Mouse (Mus musculus) B cell, adult 67 days (primary cell): Measurements from ENCODE around the gene Repin1. TPM values are rescaled to one million over a fixed set of nuclear protein-coding genes. Genes with fewer than 3 reads are reported as not detected.

Experiments
- total RNA-seq, 2 experiments: library from RNA; stranded (reverse); gene quantifications; 4 replicates each; pipeline ENCODE4 v1.2.4; 2023

Repin1 gene
- total RNA-seq: 1 to 10 TPM; 8.4 to 8.9 TPM

DNA sequence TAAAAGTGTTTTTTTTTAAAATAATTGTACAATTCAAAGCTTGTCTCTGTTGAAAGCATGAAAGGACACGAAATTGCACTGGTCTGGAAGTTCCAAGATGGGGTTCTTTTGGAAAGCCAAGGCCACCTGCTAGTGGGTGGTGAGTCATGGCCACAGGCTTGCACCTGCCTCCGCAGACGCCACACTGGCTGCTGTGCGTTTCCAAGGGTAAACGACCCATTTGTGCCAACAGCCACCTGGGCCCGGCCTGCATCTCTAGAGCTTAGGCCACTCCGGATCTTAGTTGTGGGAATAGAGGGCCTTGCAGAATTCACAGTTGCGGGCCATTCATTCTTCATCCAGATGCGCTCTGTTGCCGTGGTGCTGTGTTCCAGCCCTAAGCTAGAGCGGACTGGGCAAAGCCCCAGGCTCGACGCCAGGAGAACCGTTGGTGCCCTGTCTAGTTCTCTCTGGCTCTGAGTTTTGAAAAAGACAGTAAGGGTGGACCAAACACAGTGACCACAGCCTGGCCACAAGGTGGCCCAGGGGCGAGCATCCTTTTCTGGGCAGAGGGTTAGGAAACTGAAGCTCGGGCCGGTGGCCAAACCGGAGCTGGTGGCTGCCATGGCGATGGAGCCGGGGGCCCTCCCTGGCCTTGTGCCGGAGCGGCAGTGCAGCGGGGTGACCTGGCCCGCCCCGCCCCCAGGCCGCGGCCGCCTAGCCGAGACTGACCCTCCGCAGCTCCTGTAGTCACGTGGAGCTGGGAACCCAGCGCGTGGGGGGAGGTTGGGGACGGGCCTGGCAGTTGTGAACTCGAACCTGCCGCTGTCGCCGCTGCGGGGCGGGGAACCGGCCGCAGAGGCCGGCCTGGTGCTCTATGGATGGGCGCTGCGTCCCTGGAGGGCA lies at the start of gene Repin1, which contains the start of gene Gm44965:
TSS of gene Repin1 (plus strand) at position 726 of the 885 bp plus-strand sequence.
TSS of gene Gm44965 (plus strand) at position 784 of the 885 bp plus-strand sequence.

DNA sequence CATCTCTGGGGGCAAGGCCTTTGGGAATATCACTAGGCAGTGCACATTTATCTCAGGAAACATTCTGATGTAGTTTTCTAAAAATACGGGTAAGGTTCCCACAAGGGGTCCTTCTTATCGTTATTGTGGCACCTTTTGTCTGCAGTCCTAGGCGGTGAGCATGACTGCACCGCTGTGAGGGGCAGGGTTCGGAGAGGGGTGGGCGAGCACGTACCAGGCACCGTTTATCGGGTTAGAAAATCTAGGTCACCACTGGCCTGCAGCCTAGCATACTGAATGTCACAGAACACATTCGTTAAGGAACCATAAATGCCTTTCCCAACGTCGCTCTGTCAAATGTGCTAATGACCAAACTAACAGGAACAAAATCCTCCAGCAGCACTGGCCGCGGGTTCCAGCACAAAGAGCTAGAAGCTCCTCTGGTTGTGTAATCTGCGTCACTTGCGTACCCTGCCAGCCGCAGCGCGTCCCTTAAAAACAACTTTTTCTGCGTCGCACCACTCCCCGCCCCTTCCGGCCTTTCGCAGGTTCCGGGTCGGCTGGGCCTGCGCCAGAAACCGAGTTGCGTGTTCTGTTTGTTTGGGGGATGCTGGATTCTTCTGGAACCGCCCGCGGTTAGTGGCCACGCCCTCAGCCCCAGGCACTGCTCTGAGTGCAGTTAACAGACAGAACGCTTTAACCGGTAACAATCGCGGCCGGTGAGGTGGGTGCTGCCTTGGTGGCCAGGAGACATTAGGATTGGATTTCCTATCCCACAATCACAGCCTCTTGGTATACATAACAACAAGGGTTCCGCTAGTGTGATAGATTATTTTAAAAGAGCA lies 39.2 kb upstream of the Repin1 start, which contains the start of gene Lrrc61:
TSS of gene Lrrc61 (plus strand) at position 517 of the 824 bp plus-strand sequence.

DNA sequence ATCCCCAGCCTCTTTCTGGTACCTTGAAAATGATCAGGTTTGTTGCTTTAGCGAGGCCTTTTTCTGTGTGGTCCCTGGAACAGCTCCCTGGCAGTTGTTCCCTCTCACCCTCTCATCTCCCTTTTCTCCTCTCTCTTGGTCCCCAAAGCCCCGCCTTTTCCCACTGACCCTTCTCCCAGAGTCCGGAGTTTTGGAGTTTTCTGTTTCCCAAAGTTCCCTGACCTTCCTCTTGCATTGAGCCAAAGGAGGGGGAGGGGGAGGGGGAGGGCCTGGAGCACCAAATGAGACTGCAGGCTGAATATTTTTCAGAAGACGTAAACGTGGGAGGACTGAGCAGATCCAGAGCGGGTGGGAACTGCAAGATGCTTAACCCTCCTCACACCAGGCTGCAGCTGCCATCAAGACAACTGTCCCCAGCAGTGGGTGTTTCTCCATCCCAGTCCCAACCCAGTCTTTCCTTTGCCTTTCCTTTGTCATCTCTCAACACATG lies 21.1 kb upstream of the Repin1 start, which contains the start of gene Rarres2:
TSS of gene Rarres2 (minus strand) at position 218 of the 490 bp plus-strand sequence.

DNA sequence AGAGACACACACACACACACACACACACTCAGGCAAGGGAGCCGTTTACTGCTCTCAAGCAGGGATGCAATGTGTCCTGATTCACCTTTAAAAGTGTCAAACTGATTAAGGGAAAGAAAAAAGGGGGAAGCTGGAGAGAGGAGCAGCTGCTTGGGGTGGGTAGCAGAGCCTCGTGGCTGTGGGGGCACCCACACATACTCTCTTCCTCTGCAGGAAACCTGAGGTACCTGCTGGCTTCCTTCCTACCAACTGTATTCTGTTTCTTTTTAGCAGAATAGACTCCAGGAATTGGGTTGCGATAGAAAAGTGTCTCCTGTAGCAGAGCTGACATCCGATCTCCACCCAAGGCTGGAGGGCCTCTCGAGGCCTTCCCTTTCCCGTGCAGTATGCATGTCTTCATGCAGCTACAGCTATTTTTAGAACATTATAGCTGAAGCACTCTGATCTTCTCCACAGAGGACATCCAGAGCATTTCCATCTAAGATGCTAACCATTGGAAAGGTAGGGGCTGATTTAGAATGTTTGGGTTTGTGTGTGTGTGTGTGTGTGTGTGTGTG lies 4.4 kb upstream of the Repin1 start, which contains the start of gene Gm45021:
TSS of gene Gm45021 (plus strand) at position 417 of the 557 bp plus-strand sequence.

DNA sequence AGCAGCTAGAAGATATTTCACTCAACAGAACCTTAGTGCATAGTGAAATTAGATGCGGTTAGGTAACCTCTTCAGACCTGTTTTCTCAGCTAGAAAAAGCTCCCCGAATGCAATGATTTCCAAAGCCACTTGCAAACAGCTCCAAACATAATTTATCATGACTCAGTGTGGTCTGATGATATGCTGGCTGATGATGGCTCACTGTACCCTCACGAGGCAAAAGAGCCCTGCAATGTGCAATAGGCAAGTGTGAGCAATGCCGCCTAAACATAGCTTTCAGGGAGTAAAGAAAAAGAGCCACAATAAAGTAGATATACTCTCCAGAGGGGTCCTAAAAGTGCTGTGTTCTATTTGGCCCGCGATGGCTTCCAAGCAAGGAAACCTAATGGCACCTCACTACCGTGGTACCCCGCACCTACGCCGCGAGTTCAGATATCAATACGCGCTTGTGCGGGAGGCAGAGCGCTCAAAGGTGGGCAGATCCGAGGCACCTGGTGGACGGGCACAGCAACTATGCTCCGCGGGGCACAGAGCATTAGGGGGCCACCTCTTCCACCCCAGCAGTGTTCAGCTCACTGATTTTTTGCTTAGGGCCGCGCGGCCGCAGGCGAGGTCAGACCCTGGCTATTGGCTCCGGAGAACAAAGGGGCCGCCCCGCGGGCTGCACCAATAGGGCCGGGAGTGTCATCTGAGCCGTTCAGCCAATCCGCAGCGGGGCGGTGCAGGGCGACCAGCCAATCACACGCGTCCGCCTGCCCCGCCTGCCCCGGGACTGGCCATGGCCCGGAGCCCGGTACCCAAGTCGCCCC lies 7.8 kb downstream of the Repin1 start, which contains the start of gene Zfp775:
TSS of gene Zfp775 (plus strand) at position 793 of the 809 bp plus-strand sequence.

DNA sequence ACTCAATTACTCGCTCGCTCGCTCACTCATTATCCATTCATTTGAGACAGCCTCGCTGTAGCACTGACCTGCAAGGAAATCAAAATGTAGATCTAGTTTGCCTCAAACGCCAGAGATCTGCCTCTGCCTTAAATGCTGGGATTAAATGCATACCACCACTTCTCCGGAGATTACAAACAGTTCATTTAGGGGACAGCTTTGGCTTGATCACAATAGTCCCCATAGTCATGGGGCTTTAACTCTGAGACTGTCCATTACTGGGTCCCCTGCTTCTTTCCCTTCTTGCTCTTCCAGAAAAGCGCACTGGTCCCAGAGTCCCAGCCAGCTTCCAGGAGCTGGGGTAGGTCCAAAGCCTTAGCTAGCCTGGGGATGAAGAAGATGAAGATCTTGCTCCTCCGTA lies 32.8 kb downstream of the Repin1 start, which contains the start of gene AI854703:
TSS of gene AI854703 (plus strand) at position 301 of the 400 bp plus-strand sequence.

DNA sequence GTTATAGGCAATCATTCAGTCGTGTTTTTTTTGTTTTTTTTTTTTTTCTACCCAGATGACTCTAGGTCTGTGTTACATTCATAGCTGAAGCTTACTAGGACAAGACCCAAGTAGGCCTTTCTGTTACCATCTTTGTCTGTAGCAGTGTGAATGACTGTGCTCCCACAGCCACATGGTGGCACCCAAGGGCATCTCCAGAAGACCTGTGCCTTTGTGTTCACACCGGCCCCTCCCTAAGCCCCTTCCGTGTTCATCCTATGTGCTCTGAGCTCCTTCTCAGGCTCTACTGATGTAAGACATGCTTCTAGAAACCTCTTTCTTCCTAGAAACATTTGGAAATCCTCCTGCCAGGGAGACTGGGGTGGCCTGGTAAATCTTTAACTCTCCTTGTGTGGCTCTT lies 53.3 kb downstream of the Repin1 start, which contains the start of gene Gimap8:
TSS of gene Gimap8 (plus strand) at position 240 of the 400 bp plus-strand sequence.

Other genes starting within 250 kb of the Repin1 start
- gene Krba1, start 198.3 kb upstream of the Repin1 start, total RNA-seq: 10 to 100 TPM; 21.9 to 34.4 TPM
- 10 to 100 TPM in 1 of 2 experiments, 1 to 10 TPM in 1; 7.2 to 11.6 TPM for gene Zfp467, start 148.1 kb upstream of the Repin1 start, total RNA-seq
- under 1 TPM in 1 of 2 experiments, not detected in 1; 0.24 TPM for gene Sspo, start 145.7 kb upstream of the Repin1 start, total RNA-seq
- gene Atp6v0e2, start 56.3 kb upstream of the Repin1 start, total RNA-seq: under 1 TPM; 0.30 to 0.41 TPM
- gene Lrrc61, start 39.1 kb upstream of the Repin1 start, total RNA-seq: 10 to 100 TPM; 45.3 to 55.6 TPM
- gene Rarres2, start 21.1 kb upstream of the Repin1 start, total RNA-seq: not detected
- not detected for gene Gm45021, start 4.3 kb upstream of the Repin1 start, total RNA-seq
- not detected for gene Gm44965, start 58 bp downstream of the Repin1 start, total RNA-seq
- gene Zfp775, start 8.2 kb downstream of the Repin1 start, total RNA-seq: 1 to 10 TPM; 4.8 to 7.1 TPM
- gene AI854703, start 32.9 kb downstream of the Repin1 start, total RNA-seq: under 1 TPM; 0.35 to 0.42 TPM
- 100 to 1,000 TPM; 137 to 176 TPM for gene Gimap8, start 53.4 kb downstream of the Repin1 start, total RNA-seq
- gene Gimap9, start 82.2 kb downstream of the Repin1 start, total RNA-seq: 10 to 100 TPM; 75.8 to 78.6 TPM
- gene Gimap4, start 90.7 kb downstream of the Repin1 start, total RNA-seq: 100 to 1,000 TPM; 146 to 200 TPM
- gene Gimap6, start 114.3 kb downstream of the Repin1 start, total RNA-seq: 1,000 to 10,000 TPM; 1,476 to 1,529 TPM
- 10 to 100 TPM; 41.2 to 94.2 TPM for gene Gm28053, start 124.7 kb downstream of the Repin1 start, total RNA-seq
- gene Gimap7, start 124.7 kb downstream of the Repin1 start, total RNA-seq: 100 to 1,000 TPM; 119 to 135 TPM
- 100 to 1,000 TPM; 170 to 239 TPM for gene Gimap1, start 145.2 kb downstream of the Repin1 start, total RNA-seq
- 100 to 1,000 TPM; 121 to 177 TPM for gene Gimap5, start 152.3 kb downstream of the Repin1 start, total RNA-seq
- 100 to 1,000 TPM; 216 to 241 TPM for gene Gimap3, start 177.0 kb downstream of the Repin1 start, total RNA-seq
- 1 to 10 TPM in 1 of 2 experiments, under 1 TPM in 1; 0.71 to 1.7 TPM for gene Tmem176a, start 247.0 kb downstream of the Repin1 start, total RNA-seq
- 1 to 10 TPM; 1.0 to 2.4 TPM for gene Tmem176b, start 247.6 kb downstream of the Repin1 start, total RNA-seq